Mouse (Mus musculus) heart, postnatal 0 days (tissue): Measurements from ENCODE around the gene Lman1l. TPM values are rescaled to one million over a fixed set of nuclear protein-coding genes. Genes with fewer than 3 reads are reported as not detected.

Experiments
- ATAC-seq: fragments of 200-750 bp; cut with Nextera tagmentation; 2 replicates; pipeline ENCODE4 v1.8.0; 2017; ENCODE audit warnings: low read depth, moderate number of reproducible peaks, moderate library complexity; ENCODE audit not compliant: insufficient read depth
- DNase-seq: peaks from one replicate; pipeline ENCODE4 v3.0.0-alpha.2; 2016; ENCODE audit warnings: low spot score
- H3K27ac ChIP-seq: fragments of 300-500 bp; sonication (generic); 2 replicates; pipeline ENCODE4 v1.5.1; 2014; ENCODE audit warnings: low read depth, mild to moderate bottlenecking
- H3K27me3 ChIP-seq: fragments of 300-500 bp; sonication (generic); 2 replicates; pipeline ENCODE4 v1.6.1; 2014; ENCODE audit warnings: low read length, mixed read lengths; ENCODE audit not compliant: control insufficient read depth, insufficient read depth
- H3K36me3 ChIP-seq: fragments of 300-500 bp; sonication (generic); replicated peaks from 2 replicates; pipeline ENCODE4 v1.6.1; 2014; ENCODE audit warnings: low read length, mixed read lengths; ENCODE audit not compliant: control insufficient read depth, insufficient read depth
- H3K4me1 ChIP-seq: fragments of 300-500 bp; sonication (generic); 2 replicates; pipeline ENCODE4 v1.6.1; 2014; ENCODE audit warnings: antibody characterized with exemption; ENCODE audit not compliant: control insufficient read depth, insufficient read depth
- H3K4me2 ChIP-seq: fragments of 300-500 bp; sonication (generic); 2 replicates; pipeline ENCODE4 v1.6.1; 2014; ENCODE audit warnings: low read depth, mild to moderate bottlenecking, low read length, moderate library complexity
- H3K4me3 ChIP-seq: fragments of 300-500 bp; sonication (generic); 2 replicates; pipeline ENCODE4 v1.5.1; 2014; ENCODE audit warnings: low read depth, low read length
- H3K9ac ChIP-seq: fragments of 300-500 bp; sonication (generic); replicated peaks from 2 replicates; pipeline ENCODE4 v1.6.1; 2014; ENCODE audit warnings: low read depth, low read length, mixed read lengths
- H3K9me3 ChIP-seq: fragments of 300-500 bp; sonication (generic); replicated peaks from 2 replicates; pipeline ENCODE4 v1.6.1; 2016; ENCODE audit warnings: low read length; ENCODE audit not compliant: control insufficient read depth
- CTCF ChIP-seq: IDR thresholded peaks from 2 replicates; pipeline ENCODE4 v1.5.1; 2016; ENCODE audit warnings: antibody characterized with exemption, control low read depth, low read depth
- EP300 ChIP-seq: IDR thresholded peaks from 2 replicates; pipeline ENCODE4 v1.6.1; 2016; ENCODE audit warnings: antibody characterized with exemption, low read depth
- WGBS: fragments of 180-500 bp; shearing (Covaris S2); extraction: QIAGEN DNeasy Blood & Tissue Kit; methylation state at CpG from one replicate; pipeline ENCODE4 v1.1.7; 2014; 5-methylcytosine and 5-hydroxymethylcytosine counted together
- polyA plus RNA-seq: library from polyadenylated mRNA; unstranded; fragments of >200 nt; fragmentation: Nextera tagmentation; extraction: Ambion mirVana; gene quantifications from 2 replicates; pipeline ENCODE4 v1.2.1, GENCODE M21; 2015
- total RNA-seq: library from RNA; depleted of rRNA; stranded (reverse); fragments of >200 nt; gene quantifications from 2 replicates; pipeline ENCODE4 v1.2.3, GENCODE M21; 2014; ENCODE audit warnings: low replicate concordance

The Lman1l gene
- total and polyA plus RNA-seq, 2 experiments from 2014 or later = 0.15 TPM; not detected in 1

DNA sequence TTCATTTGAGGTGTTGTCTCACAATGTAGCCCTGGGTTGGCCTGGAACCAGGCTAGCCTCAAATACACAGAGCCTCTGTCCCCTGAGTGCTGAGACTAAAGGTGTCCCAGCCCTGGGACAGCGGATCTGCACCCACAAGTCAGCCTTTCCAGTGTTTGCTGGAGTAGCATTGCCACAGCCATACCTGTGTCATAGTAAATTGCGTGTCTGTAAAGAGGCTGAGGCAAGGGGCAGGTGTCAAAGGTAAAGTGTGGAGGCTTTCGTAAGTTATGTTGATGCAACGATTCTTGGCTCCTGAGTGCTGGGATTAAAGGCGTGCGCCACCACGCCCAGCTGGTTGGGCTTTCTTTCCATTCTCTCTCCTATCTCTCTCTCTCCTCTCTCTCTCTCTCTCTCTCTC is 44.0 kb upstream of the Lman1l start:
- H3K27me3 ChIP-seq = no peaks in the 10 kb centered on the region
- H3K9me3 ChIP-seq = no peaks in the 10 kb centered on the region
- ATAC-seq = no peak
- TF ChIP-seq EP300 (no peak), CTCF (no peak)
- no peak overlapping the region for H3K4me2 ChIP-seq
- no peak overlapping the region for H3K27ac ChIP-seq
- no peaks in the 10 kb centered on the region for H3K36me3 ChIP-seq
- no peak for DNase-seq
- H3K4me1 ChIP-seq = no peaks in the 10 kb centered on the region
- WGBS = 34% methylated on average over 7 of the region's 7 CpGs
- H3K4me3 ChIP-seq = no peak overlapping the region
- H3K9ac ChIP-seq = no peak overlapping the region

DNA sequence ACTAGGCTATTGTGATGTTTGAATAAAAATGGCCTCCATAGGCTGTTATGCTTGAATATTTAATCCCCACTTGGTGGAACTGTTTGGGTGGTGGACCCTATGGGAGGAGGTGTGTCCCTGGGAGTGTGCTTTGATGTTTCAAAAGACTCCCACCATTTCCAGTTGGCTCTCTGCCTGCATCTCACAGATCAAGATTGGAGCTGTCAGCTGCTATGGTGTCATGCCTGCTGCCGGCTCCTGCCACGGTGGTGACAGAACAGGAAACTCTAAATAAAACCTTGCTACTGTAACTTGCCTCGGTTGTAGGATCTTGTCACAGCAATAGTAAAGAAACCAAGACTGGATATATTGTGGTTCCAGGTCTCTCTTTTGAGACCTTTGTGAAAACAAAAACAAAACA is 41.0 kb upstream of the Lman1l start:
- H3K4me1 ChIP-seq = no peaks in the 10 kb centered on the region
- no peaks in the 10 kb centered on the region for H3K36me3 ChIP-seq
- no peaks in the 10 kb centered on the region for H3K9me3 ChIP-seq
- ATAC-seq (no peak), DNase-seq (no peak)
- H3K9ac ChIP-seq = no peak overlapping the region
- no peak for TF ChIP-seq EP300
- TF ChIP-seq CTCF = no peak
- H3K27ac ChIP-seq = no peak overlapping the region
- no peaks in the 10 kb centered on the region for H3K27me3 ChIP-seq
- 6% methylated on average over 3 of the region's 3 CpGs for WGBS
- H3K4me2 ChIP-seq = no peak overlapping the region
- no peak overlapping the region for H3K4me3 ChIP-seq

- WGBS = 62% methylated on average over 6 of the region's 6 CpGs
- Histone ChIP-seq H3K4me1 (peaks cover 3% of the 10 kb centered on the region; the same call in 1 of the 2 replicates), H3K27ac (no peak overlapping the region), H3K4me3 (no peak overlapping the region), H3K9me3 (no peaks in the 10 kb centered on the region), H3K36me3 (no peaks in the 10 kb centered on the region), H3K4me2 (no peak overlapping the region), H3K9ac (no peak overlapping the region), H3K27me3 (no peaks in the 10 kb centered on the region)
- no peak for DNase-seq
- no peak for ATAC-seq
- TF ChIP-seq EP300 (no peak), CTCF (no peak)
Measured at GRCm38 (mm10) chr9:57660501-57660900, 39.9 kb upstream of the Lman1l start.

DNA sequence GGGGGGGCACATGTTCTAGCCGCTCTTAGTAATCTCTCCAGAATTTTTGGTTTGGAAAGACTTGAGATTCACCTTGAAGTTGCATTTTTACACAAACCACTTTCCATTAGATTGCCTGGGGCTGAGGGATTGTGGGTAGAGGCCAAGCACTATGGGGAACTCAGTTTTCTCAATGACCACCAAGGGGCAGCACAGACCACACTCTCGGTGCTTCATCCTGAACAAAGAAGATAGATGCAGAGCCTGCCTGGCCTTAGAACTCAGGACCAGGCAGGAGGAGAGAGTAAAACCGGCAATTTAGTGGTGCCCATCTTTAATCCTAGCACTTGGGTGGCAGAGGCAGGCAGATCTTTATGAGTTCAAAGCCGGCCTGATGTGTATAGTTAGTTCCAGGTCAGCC is 39.2 kb upstream of the Lman1l start:
- TF ChIP-seq CTCF (peak; percentile 91), EP300 (no peak)
- DNase-seq (peak; percentile 73), ATAC-seq (peak; percentile 70)
- Histone ChIP-seq H3K27ac (no peak overlapping the region), H3K36me3 (no peaks in the 10 kb centered on the region), H3K9ac (no peak overlapping the region), H3K27me3 (no peaks in the 10 kb centered on the region), H3K4me2 (no peak overlapping the region), H3K4me1 (peaks cover 3% of the 10 kb centered on the region; the same call in 1 of the 2 replicates), H3K9me3 (no peaks in the 10 kb centered on the region), H3K4me3 (no peak overlapping the region)
- 10% methylated on average over 4 of the region's 4 CpGs for WGBS

DNA sequence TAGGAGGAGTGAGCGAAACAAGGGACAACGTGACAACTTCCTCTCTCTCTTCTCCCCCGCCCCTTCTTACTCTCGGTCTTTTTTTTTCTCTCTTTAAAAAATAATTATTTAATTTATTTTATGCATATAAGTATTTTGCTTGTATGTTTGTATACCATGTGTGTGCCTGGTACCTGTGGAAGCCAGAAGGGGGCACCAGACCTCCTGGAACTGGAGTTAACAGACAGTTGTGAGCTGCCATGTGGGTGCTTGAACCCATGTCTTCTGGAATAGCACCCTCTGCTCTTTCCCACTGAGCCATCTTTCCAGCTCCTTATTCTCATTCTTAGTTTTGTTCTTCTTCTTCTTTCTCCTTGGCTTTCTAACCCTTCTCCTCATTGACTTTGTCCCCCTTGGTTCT is 38.4 kb upstream of the Lman1l start:
- 89% methylated on average over 4 of the region's 4 CpGs for whole genome bisulfite sequencing

GRCm38 (mm10) chr9:57657843-57658242 is 37.3 kb upstream of the Lman1l start:
- no peaks in the 10 kb centered on the region for H3K9me3 ChIP-seq
- no peak overlapping the region for H3K27ac ChIP-seq
- TF ChIP-seq CTCF (no peak), EP300 (no peak)
- H3K4me1 ChIP-seq = peaks cover 3% of the 10 kb centered on the region; the same call in 1 of the 2 replicates
- H3K36me3 ChIP-seq = no peaks in the 10 kb centered on the region
- ATAC-seq (no peak), DNase-seq (no peak)
- 53% methylated on average over 4 of the region's 4 CpGs for WGBS
- no peak overlapping the region for H3K4me3 ChIP-seq
- no peak overlapping the region for H3K9ac ChIP-seq
- no peaks in the 10 kb centered on the region for H3K27me3 ChIP-seq
- H3K4me2 ChIP-seq = no peak overlapping the region

More for the DNA sequence above, 38.4 kb upstream of the Lman1l start:
- no peak overlapping the region for H3K27ac ChIP-seq
- ATAC-seq (no peak), DNase-seq (no peak)
- no peak overlapping the region for H3K4me2 ChIP-seq
- no peak overlapping the region for H3K4me3 ChIP-seq
- H3K27me3 ChIP-seq = no peaks in the 10 kb centered on the region
- no peak for TF ChIP-seq EP300
- no peak for TF ChIP-seq CTCF
- H3K4me1 ChIP-seq = peaks cover 3% of the 10 kb centered on the region; the same call in 1 of the 2 replicates
- H3K36me3 ChIP-seq = no peaks in the 10 kb centered on the region
- no peak overlapping the region for H3K9ac ChIP-seq
- H3K9me3 ChIP-seq = no peaks in the 10 kb centered on the region
